Mouse (Mus musculus) lung, postnatal 0 days (tissue): ENCODE measurements around the gene Ovca2. TPM values are rescaled to one million over a fixed set of nuclear protein-coding genes. Genes with fewer than 3 reads are reported as not detected.

Experiments
- ATAC-seq: fragments of 200-750 bp; cut with Nextera tagmentation; 2 replicates; pipeline ENCODE4 v1.8.0; 2017; ENCODE audit warnings: moderate library complexity
- DNase-seq: peaks from one replicate; pipeline ENCODE4 v3.0.0-alpha.2; 2016; ENCODE audit warnings: low spot score
- H3K27ac ChIP-seq: fragments of 300-500 bp; sonication (generic); 2 replicates; pipeline ENCODE4 v1.5.1; 2014; ENCODE audit warnings: antibody characterized with exemption, mild to moderate bottlenecking, low read length, mixed read lengths
- H3K27me3 ChIP-seq: fragments of 300-500 bp; sonication (generic); replicated peaks from 2 replicates; pipeline ENCODE4 v1.6.1; 2014; ENCODE audit warnings: low read length, mixed read lengths; ENCODE audit not compliant: insufficient read depth
- H3K36me3 ChIP-seq: fragments of 300-500 bp; sonication (generic); 2 replicates; pipeline ENCODE4 v1.6.1; 2014; ENCODE audit warnings: low read length, mixed read lengths; ENCODE audit not compliant: insufficient read depth
- H3K4me1 ChIP-seq: fragments of 300-500 bp; sonication (generic); 2 replicates; pipeline ENCODE4 v1.6.1; 2014; ENCODE audit warnings: antibody characterized with exemption, low read depth, low read length, mixed read lengths; ENCODE audit not compliant: insufficient read depth
- H3K4me2 ChIP-seq: fragments of 300-500 bp; sonication (generic); replicated peaks from 2 replicates; pipeline ENCODE4 v1.6.1; 2014; ENCODE audit warnings: low read depth, mild to moderate bottlenecking, low read length, moderate library complexity, mixed read lengths
- H3K4me3 ChIP-seq: fragments of 300-500 bp; sonication (generic); 2 replicates; pipeline ENCODE4 v1.5.1; 2014; ENCODE audit warnings: low read depth, low read length
- H3K9ac ChIP-seq: fragments of 300-500 bp; sonication (generic); replicated peaks from 2 replicates; pipeline ENCODE4 v1.6.1; 2014; ENCODE audit warnings: low read depth, mild to moderate bottlenecking
- H3K9me3 ChIP-seq: fragments of 300-500 bp; sonication (generic); 2 replicates; pipeline ENCODE4 v1.6.1; 2016; ENCODE audit warnings: low read length, mixed read lengths
- CTCF ChIP-seq: IDR thresholded peaks from 2 replicates; pipeline ENCODE4 v1.5.1; 2016; ENCODE audit warnings: antibody characterized with exemption, mild to moderate bottlenecking
- EP300 ChIP-seq: IDR thresholded peaks from 2 replicates; pipeline ENCODE4 v1.6.1; 2016; ENCODE audit warnings: antibody characterized with exemption, mild to moderate bottlenecking, control low read depth
- WGBS: fragments of 180-500 bp; shearing (Covaris S2); extraction: QIAGEN DNeasy Blood & Tissue Kit; methylation state at CpG from one replicate; pipeline ENCODE4 v1.1.7; 2014; 5-methylcytosine and 5-hydroxymethylcytosine counted together
- polyA plus RNA-seq: library from polyadenylated mRNA; unstranded; fragments of >200 nt; fragmentation: Nextera tagmentation; extraction: Ambion mirVana; gene quantifications from 2 replicates; pipeline ENCODE4 v1.2.1, GENCODE M21; 2015

Gene Ovca2
- polyA plus RNA-seq, 1 experiment from 2014 or later = 22.0 TPM

- Histone ChIP-seq H3K9me3 (no peaks in the 10 kb centered on the region), H3K9ac (no peak overlapping the region), H3K4me2 (peak overlapping the region; percentile 72), H3K27ac (no peak overlapping the region), H3K36me3 (no peaks in the 10 kb centered on the region), H3K4me1 (peaks cover 27% of the 10 kb centered on the region), H3K27me3 (peaks cover 23% of the 10 kb centered on the region), H3K4me3 (peak overlapping the region; percentile 59)
- peak; percentile 51 for DNase-seq
- no peak for TF ChIP-seq EP300
- TF ChIP-seq CTCF = no peak
- 1% methylated on average over 64 of the region's 75 CpGs for WGBS
- no peak for ATAC-seq
Measured at GRCm38 (mm10) chr11:75172151-75173094, 6.2 kb downstream of the Ovca2 start.

GRCm38 (mm10) chr11:75171186-75171865 lies 7.3 kb downstream of the Ovca2 start:
- Histone ChIP-seq H3K4me2 (peak overlapping the region; percentile 72; the same call in 1 of the 2 replicates), H3K9me3 (no peaks in the 10 kb centered on the region), H3K4me3 (peak overlapping the region; percentile 59; the same call in 1 of the 2 replicates), H3K9ac (no peak overlapping the region), H3K4me1 (peaks cover 36% of the 10 kb centered on the region), H3K27me3 (peaks cover 31% of the 10 kb centered on the region), H3K36me3 (no peaks in the 10 kb centered on the region), H3K27ac (no peak overlapping the region)
- no peak for TF ChIP-seq EP300
- no peak for TF ChIP-seq CTCF
- WGBS = 15% methylated on average over 17 of the region's 17 CpGs
- ATAC-seq (no peak), DNase-seq (no peak)

- Histone ChIP-seq H3K4me1 (peaks cover 39% of the 10 kb centered on the region), H3K36me3 (no peaks in the 10 kb centered on the region), H3K9me3 (no peaks in the 10 kb centered on the region), H3K4me2 (peak overlapping the region; percentile 93), H3K4me3 (peak overlapping the region; percentile 34), H3K27ac (0 out of 2 replicates have a peak overlapping the region, but pooled peaks have one; percentile 14), H3K9ac (no peak overlapping the region), H3K27me3 (peaks cover 33% of the 10 kb centered on the region)
- WGBS = under 1% methylated on average over 33 of the region's 38 CpGs
- TF ChIP-seq EP300 (no peak), CTCF (peak; percentile 81)
- ATAC-seq (peak; percentile 46), DNase-seq (peak; percentile 93)
Measured at GRCm38 (mm10) chr11:75170136-75170751, 8.4 kb downstream of the Ovca2 start.

GRCm38 (mm10) chr11:75169405-75170080 lies 9.1 kb downstream of the Ovca2 start, which contains the start of gene Hic1:
Hic1 (minus strand) TSS chr11:75169519.
- Histone ChIP-seq H3K27me3 (peaks cover 33% of the 10 kb centered on the region), H3K4me1 (peaks cover 39% of the 10 kb centered on the region), H3K4me2 (peak within 1 kb of the TSS; percentile 93), H3K36me3 (no peaks in the 10 kb centered on the region), H3K4me3 (peak within 1 kb of the TSS; percentile 67), H3K9ac (peak within 1 kb of the TSS; percentile 70), H3K27ac (peak within 1 kb of the TSS; percentile 78), H3K9me3 (no peaks in the 10 kb centered on the region)
- WGBS = 2% methylated on average over 23 of the region's 23 CpGs
- ATAC-seq (no peak), DNase-seq (peak; percentile 40)
- TF ChIP-seq CTCF (no peak), EP300 (no peak; the same call in 1 of the 2 replicates)

GRCm38 (mm10) chr11:75168590-75169361 lies 9.9 kb downstream of the Ovca2 start:
- DNase-seq (peak; percentile 87), ATAC-seq (peak; percentile 48)
- peak overlapping the region; percentile 93 for H3K4me2 ChIP-seq
- peaks cover 33% of the 10 kb centered on the region for H3K27me3 ChIP-seq
- TF ChIP-seq EP300 (no peak), CTCF (peak; percentile 98)
- WGBS = 2% methylated on average over 57 of the region's 83 CpGs
- no peaks in the 10 kb centered on the region for H3K9me3 ChIP-seq
- peak overlapping the region; percentile 67 for H3K4me3 ChIP-seq
- H3K9ac ChIP-seq = peak overlapping the region; percentile 70
- H3K27ac ChIP-seq = peak overlapping the region; percentile 78
- H3K36me3 ChIP-seq = peaks cover 6% of the 10 kb centered on the region; the same call in 1 of the 2 replicates
- peaks cover 36% of the 10 kb centered on the region for H3K4me1 ChIP-seq
